Mouse (Mus musculus) liver, postnatal 0 days (tissue): ENCODE measurements at regions not wholly inside any gene's neighbourhood (a gene's known extent, or its start where the extent isn't known, plus 50 kb on each side); places are given as distances from the start of the nearest gene placed in this dataset.

Experiments
- CTCF ChIP-seq: sonication (generic); IDR thresholded peaks from 2 replicates; pipeline ENCODE4 v1.5.1; 2016; ENCODE audit warnings: antibody characterized with exemption, low read depth
- EP300 ChIP-seq: IDR thresholded peaks from 2 replicates; pipeline ENCODE4 v1.6.1; 2016; ENCODE audit warnings: antibody characterized with exemption, low read depth, mild to moderate bottlenecking

- TF ChIP-seq CTCF (no peak), EP300 (no peak)
Observed at GRCm38 (mm10) chr8:127962862-127963261, 395.5 kb upstream of the Nrp1 start.
